In the genomic region with DNA sequence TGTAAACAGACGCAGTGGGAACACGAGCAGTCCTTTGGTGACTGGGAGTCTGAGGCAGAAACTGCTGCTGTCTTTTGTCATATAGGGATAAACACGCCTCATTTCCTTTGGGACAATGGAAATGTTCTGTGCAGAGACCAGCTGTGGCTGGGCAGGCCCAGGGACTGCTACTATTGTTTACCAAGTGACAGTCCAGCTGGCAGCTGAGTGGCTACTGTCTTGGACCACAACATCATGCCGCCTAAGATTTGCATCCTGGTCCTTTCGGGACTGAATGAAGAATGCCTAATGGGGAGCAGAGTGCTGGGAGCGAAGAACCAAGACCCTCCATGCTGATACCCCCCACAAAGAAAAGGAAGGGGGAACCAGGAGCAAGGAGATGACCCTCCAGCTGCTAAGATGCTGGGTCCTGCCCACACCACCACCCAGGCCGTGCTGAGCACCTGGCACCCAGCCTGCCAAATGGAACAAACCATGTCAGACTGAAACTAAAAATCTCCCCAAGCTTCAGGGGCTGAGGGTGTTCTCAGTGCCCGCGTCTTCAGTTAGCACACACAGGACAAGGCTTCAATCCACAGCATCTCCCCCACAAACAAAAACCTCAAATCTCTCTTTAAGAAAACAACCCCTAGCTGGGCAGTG, we compare ENCODE assay signal across 11 mouse cellular contexts. TPM values are rescaled to one million over a fixed set of nuclear protein-coding genes. Genes with fewer than 3 reads are reported as not detected.
DNase-seq lines count a peak whose midpoint lies in the region; ATAC-seq lines count a peak whose summit lies in the region.
"Had no signal": no experiment of that assay in that cellular context is flagged by ENCODE, and none has a peak within 500 bp of the region (broad histone marks: within the 10 kb centered on the region; RNA-seq: fewer than 3 reads in every experiment).

No protein-coding gene starts in this region.

- no peaks in the 10 kb centered on the region for H3K27me3 ChIP-seq in forebrain, embryonic 13.5 days

- H3K9me3 ChIP-seq in forebrain, embryonic 13.5 days (replicated peaks), result no peaks in the 10 kb centered on the region

- peak overlapping the region; percentile 30; the same call in 1 of the 2 replicates for H3K9ac ChIP-seq in forebrain, embryonic 13.5 days

- peak; percentile 71 for DNase-seq in brain, adult 2 months (ENCODE audit: low read depth, low spot score)
- DNase-seq in cerebellum, adult 9-10 months, result peak; percentile 55
- DNase-seq in lung, postnatal 4 days, result peak; percentile 22 to 68
- no peak for DNase-seq in spleen, adult 18-20 months
- no peak for DNase-seq in layer of hippocampus, adult 8-10 months (ENCODE audit: low spot score in 2 of 2)
- DNase-seq: right cerebral cortex, postnatal 14 days had no signal

- H3K4me3 ChIP-seq in forebrain, embryonic 13.5 days, result no peak overlapping the region

- ATAC-seq in forebrain, embryonic 13.5 days, result peak; percentile 38
- ATAC-seq in activated CD4-positive, CD25-positive, alpha-beta regulatory T cell, adult 4 months, result no peak
- ATAC-seq in erythroblast, adult 5-6 weeks (replicated peaks; ENCODE audit: low FRiP score, poor library complexity, severe bottlenecking), result no peak

- H3K4me1 ChIP-seq in forebrain, embryonic 13.5 days, result peaks cover 72% of the 10 kb centered on the region

- no peaks in the 10 kb centered on the region for H3K36me3 ChIP-seq in forebrain, embryonic 13.5 days (ENCODE audit: poor library complexity, severe bottlenecking)

- peak overlapping the region; percentile 80 for H3K27ac ChIP-seq in forebrain, embryonic 13.5 days
- H3K27ac ChIP-seq: macrophage had no signal

- peak overlapping the region; percentile 33 for H3K4me2 ChIP-seq in forebrain, embryonic 13.5 days

- 22% methylated on average over 9 of the region's 9 CpGs for WGBS in forebrain, embryonic 13.5 days

RNA-seq across cellular contexts. Expression of a gene that starts 5.4 kb away (rescaled TPM):
- polyA plus RNA-seq in forebrain, embryonic 13.5 days (2015; fragmentation: Nextera tagmentation; extraction: Ambion mirVana), result 33.0 and 33.9 TPM in 2 replicates
- not detected for polyA plus RNA-seq in activated CD4-positive, CD25-positive, alpha-beta regulatory T cell, adult 4 months (2017; shearing (Covaris generic))
- not detected in 2 replicates for total RNA-seq in erythroblast, adult 5-6 weeks (2015; ENCODE audit: low replicate concordance)
- total RNA-seq in erythroblast, adult 5-6 weeks (2017; ENCODE audit: low replicate concordance), result not detected in 2 replicates
- total RNA-seq in layer of hippocampus, adult 8-10 months (2022), result 10 to 100 TPM; 40.5 to 54.3 (median 44.3) TPM
- total RNA-seq: MEL had no signal
- polyA plus RNA-seq: macrophage had no signal

Comparison
In these comparisons a context has a peak if more than half of its experiments do, and no peak if none do; other contexts are left out.
1. DNase-seq: peak in brain, adult 2 months (single experiment), cerebellum, adult 9-10 months (single experiment) and lung, postnatal 4 days (2 of 2); none in spleen, adult 18-20 months (0 of 2) and layer of hippocampus, adult 8-10 months (0 of 2).
2. RNA of a gene that starts 5.4 kb away (total RNA-seq): 40.5 to 54.3 TPM in layer of hippocampus, adult 8-10 months; not detected in erythroblast, adult 5-6 weeks; every median in the first group is over 10 times any median in the second.